Mouse (Mus musculus): ENCODE measurements around the gene Ociad2. TPM values are rescaled to one million over a fixed set of nuclear protein-coding genes. Genes with fewer than 3 reads are reported as not detected.

The Ociad2 gene
- total RNA-seq (2015; ENCODE audit: low replicate concordance) (not detected in 2 replicates), total RNA-seq (2017; ENCODE audit: low replicate concordance) (not detected in 2 replicates)

DNA sequence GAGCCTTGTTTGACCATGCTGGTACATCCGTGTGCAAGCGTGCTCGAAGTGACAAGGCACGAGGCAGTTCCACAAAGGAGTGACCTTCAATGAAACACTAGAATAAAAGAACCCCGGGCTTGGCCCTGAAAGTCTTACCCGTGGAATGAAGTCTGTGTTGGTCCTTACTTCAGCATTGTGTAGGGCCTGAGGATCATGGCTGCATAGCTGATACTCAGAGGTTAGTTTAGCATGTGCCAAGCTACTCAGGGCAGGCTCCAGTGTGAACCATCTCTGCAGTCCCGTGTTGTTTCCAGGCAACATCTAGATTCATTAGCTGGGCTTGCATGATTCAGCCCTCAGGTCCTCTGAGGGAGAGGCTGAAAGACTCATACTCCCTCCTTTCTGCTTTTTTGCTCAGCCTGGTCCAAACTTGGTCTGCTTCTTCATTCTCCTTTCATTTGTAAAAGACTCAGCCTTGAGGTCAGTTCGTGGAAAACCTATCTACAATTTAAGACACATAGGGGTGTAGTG is at the start of gene Ociad2:
Ociad2 (minus strand) TSS at position 306 of the 513 bp plus-strand sequence.
- no peak for ATAC-seq (replicated peaks; ENCODE audit: low FRiP score, poor library complexity, severe bottlenecking)

GRCm38 (mm10) chr5:73383647-73383970 is 42.8 kb upstream of the Ociad2 start:
- ATAC-seq (replicated peaks; ENCODE audit: low FRiP score, poor library complexity, severe bottlenecking), result no peak

GRCm38 (mm10) chr5:73382737-73383646 is 42.2 kb upstream of the Ociad2 start:
- ATAC-seq (replicated peaks; ENCODE audit: low FRiP score, poor library complexity, severe bottlenecking), result peak; percentile 67

- no peak for ATAC-seq (replicated peaks; ENCODE audit: low FRiP score, poor library complexity, severe bottlenecking)
Measured at GRCm38 (mm10) chr5:73381976-73382540, 41.2 kb upstream of the Ociad2 start.

DNA sequence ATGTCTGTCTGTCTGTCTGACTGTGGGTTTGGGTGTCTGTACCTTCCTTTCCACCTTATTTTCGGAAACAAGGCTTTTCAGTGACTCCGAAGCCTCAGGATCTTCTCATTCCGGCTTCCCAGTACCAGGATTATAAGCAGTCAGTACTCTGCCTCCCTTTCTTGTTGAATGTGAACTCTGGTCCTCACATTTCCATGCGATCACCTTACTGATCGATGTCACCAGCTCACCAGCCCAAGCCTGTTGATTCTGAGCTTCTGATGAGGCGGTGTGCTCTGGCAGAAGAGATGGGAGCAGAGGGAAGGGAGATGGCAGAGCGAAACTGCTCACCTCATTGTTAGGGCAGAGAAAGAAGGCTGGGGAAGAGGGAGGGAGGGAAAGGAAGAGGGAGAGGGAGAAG is 40.7 kb upstream of the Ociad2 start:
- ATAC-seq (replicated peaks; ENCODE audit: low FRiP score, poor library complexity, severe bottlenecking), result no peak

GRCm38 (mm10) chr5:73380829-73381228 is 40.0 kb upstream of the Ociad2 start:
- no peak for ATAC-seq (replicated peaks; ENCODE audit: low FRiP score, poor library complexity, severe bottlenecking)

DNA sequence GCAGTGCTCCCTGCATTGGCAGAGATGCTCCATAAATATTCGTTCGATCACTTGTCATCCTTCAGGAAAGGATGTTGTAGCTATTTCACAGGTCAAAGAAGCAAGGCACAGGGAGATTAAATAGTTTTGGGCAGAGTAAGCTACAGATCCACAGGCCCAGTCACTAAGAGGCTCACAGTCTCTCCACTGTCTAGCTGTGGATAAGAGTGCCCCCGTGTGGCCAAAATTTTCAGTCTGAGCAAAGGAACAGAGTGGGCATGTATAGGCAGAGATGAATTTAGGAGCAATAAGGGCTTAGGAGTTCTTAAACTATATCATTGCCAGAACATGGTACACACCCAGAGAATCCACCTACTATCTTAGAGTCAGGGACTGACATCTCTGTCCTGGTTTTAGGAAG is 39.1 kb upstream of the Ociad2 start:
- ATAC-seq (replicated peaks; ENCODE audit: low FRiP score, poor library complexity, severe bottlenecking), result peak; percentile 79

DNA sequence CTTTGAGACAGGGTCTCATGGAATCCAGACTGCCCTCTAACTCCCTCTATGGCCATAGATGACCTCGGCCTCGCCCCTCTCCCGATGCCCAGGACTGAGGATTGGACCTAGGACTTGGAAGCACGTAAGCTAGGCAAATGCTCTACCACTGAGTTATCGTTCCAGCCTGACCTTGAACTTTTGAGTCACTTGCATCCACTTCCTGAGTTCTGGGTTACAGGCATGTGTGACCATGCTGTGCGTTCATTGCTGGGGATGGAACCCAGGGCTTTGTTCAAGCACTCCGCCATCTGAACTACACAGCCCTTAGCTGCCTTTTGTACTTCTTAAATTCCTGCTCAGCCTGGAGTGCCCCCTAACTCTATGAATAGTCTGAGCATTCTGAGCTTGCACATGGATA is 35.7 kb upstream of the Ociad2 start:
- ATAC-seq (replicated peaks; ENCODE audit: low FRiP score, poor library complexity, severe bottlenecking), result no peak

GRCm38 (mm10) chr5:73376041-73376440 is 35.2 kb upstream of the Ociad2 start:
- ATAC-seq (replicated peaks; ENCODE audit: low FRiP score, poor library complexity, severe bottlenecking), result no peak

GRCm38 (mm10) chr5:73373184-73373583 is 32.4 kb upstream of the Ociad2 start:
- ATAC-seq (replicated peaks; ENCODE audit: low FRiP score, poor library complexity, severe bottlenecking), result no peak

- ATAC-seq (replicated peaks; ENCODE audit: low FRiP score, poor library complexity, severe bottlenecking), result no peak
Measured at GRCm38 (mm10) chr5:73372601-73373000, 31.8 kb upstream of the Ociad2 start.

DNA sequence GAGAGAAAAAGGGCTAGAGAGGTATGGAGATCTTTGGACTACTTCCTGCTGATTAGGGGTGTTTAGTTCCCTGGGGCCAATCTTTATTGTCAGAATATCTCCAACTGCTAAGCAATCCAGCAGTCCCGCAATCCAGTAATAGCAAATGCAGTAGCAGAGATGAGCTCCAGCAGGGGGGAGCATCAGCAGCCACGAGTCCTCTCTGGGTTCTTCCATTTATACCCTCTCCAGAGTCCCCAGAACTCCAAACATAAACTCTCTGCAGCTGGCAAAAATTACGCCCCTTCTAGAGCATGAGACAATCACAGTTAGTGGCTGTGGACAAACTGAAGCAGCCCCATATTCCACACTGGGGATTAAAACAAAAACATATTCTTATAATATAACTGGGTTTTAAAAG is 28.9 kb upstream of the Ociad2 start:
- ATAC-seq (replicated peaks; ENCODE audit: low FRiP score, poor library complexity, severe bottlenecking), result no peak

DNA sequence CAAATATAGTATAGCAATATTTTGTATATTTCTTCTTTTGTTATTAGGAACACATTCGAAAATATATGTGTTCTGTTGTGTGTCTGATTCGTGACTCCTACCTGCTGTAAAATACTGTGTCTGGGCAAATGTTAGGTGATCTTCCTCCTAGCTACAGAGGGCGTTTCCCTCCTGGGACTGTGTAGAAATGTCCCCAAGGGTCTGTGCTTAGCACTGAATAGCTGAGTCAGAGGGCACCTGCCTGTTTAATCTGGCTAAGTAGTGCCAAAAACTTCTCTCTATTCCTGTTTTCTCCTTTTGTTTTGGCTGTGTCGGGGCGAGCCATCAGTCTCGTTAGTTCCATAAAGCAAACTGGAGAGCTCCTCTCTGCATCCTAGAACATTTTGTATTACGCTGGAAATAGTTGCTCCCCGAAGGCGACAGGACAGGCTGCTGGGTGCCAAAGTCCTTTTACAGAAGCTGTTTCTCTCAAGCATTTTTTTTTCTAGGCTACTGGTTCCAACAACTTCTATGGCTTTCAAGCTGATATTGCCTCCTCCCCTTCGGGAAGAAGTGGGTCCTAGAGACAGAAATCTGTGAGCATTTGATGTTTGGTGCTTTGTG is 28.1 kb upstream of the Ociad2 start:
- no peak for ATAC-seq (replicated peaks; ENCODE audit: low FRiP score, poor library complexity, severe bottlenecking)

DNA sequence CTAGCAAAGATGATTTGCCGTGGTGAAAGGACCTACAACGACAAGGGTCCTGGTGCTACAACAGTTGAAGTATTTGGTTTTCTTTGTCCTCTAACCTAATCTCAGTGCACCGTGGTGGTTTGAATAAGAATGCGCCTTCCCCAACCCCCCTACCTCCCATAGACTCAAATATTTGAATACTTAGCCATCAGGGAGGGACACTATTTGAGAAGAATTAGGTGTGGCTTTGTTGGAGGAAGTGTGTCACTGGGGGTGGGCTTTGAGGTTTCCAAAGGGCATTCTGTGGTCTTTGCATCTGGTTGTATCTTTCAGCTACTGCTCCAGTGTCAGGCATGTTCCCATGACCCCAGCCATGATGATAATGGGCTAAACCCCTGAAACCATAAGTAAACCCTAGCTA is 27.1 kb upstream of the Ociad2 start:
- no peak for ATAC-seq (replicated peaks; ENCODE audit: low FRiP score, poor library complexity, severe bottlenecking)

DNA sequence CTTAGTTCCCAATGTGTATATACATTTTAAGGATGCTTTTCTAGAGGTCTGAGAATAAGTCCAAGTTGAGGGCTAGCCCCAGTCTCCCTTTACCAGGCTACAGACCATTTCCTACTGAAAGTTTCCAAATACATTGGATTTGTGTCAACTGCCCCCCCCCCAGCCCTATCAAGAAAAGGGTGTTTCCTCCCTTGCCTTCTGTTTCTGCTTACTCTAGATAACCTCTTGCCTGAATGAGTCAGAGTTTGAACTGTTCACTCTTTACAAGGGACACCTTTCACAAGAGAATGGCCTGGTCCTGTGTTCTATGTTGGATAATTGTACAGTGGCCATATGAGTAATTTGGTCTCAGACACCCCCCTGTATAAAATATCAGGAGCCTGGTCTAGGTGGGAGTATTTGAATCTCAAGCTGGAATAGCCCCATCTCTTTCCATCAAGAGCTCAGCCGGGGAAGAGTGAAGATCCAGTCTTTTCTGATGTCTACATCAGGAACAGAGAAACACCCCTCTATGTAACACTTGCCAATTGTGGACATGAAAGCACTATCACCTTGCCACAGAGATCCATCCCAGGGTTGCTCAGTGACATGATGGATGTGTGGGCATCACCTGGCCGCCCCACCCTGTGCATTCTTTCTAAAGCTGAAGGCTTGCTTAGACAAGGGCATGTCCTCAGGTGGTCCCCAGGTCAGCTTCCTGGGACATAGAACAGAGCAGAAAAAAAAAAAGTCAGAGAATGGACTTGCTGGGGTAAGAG is 23.5 kb upstream of the Ociad2 start:
- peak; percentile 90 for ATAC-seq (replicated peaks; ENCODE audit: low FRiP score, poor library complexity, severe bottlenecking)

- ATAC-seq (replicated peaks; ENCODE audit: low FRiP score, poor library complexity, severe bottlenecking), result no peak
Measured at GRCm38 (mm10) chr5:73362791-73363190, 22.0 kb upstream of the Ociad2 start.

DNA sequence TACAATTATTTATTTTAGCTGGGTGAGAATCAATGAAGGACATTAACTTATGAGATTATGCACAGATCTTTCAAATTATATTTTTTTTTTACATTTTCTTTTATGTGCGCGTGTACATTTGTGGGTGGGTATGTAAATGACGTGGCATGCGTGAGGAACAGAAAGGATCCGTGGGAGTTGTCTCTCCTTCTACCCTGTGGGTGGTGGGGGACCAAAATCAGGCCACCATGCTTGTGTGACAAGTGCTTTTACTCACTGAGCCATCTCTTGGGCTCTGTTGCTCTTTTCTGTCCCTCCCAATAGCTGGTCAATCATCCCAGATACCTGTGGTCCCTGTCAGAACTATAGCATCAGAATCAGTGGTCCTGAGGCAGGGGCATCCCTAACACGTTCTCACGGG is 21.5 kb upstream of the Ociad2 start:
- no peak for ATAC-seq (replicated peaks; ENCODE audit: low FRiP score, poor library complexity, severe bottlenecking)

DNA sequence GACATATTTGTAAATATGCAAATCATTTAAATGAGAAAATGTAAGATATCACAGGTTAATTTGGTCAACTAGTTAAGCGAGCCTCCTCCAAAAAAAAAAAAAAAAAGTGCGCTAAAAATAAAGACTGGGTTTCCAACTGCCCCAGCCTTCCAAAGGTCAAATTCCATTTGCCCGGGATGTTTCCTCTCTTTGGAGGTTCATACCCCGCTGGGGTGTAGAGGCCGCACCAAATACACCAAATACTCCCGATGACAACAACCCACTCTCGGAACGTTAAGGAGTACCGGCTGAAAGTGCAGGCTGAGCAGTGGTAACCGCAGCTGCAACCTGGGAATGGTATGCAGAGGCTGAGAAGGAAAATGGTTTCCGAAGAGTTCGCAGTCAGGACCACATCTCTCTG is 19.4 kb upstream of the Ociad2 start:
- no peak for ATAC-seq (replicated peaks; ENCODE audit: low FRiP score, poor library complexity, severe bottlenecking)

DNA sequence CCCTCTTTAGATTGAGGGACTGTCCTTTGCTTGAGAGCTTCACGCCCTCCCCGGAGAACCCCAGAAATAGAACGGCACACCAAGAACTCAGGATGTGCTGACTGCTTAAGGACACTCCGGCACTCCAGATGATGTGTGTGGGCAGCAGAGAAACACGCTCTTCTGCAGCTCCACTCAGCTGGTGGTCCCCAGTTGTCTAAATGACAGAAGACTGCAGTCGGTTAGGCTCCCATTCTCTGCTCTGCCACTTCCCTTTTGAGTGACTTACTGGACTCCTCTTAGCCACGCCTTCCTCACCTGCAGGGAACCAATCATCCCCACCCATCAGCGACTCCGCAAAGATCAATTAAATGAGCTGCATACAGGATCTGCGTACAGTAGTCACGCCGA is 18.9 kb upstream of the Ociad2 start:
- no peak for ATAC-seq (replicated peaks; ENCODE audit: low FRiP score, poor library complexity, severe bottlenecking)

GRCm38 (mm10) chr5:73359134-73359751 is 18.4 kb upstream of the Ociad2 start:
- no peak for ATAC-seq (replicated peaks; ENCODE audit: low FRiP score, poor library complexity, severe bottlenecking)

All from erythroblast, adult 5-6 weeks (primary cell).